In genomic region chr2:129876935-129877334, GRCm38 (mm10) we compare ENCODE assay signal across 7 mouse cellular contexts.
"Had no signal": no experiment of that assay in that cellular context is flagged by ENCODE, and none has a peak within 500 bp of the region (broad histone marks: within the 10 kb centered on the region; RNA-seq: fewer than 3 reads in every experiment).

No protein-coding gene starts in this region.

- DNase-seq: lung, adult 2 months; lung, postnatal 14 days; lung, postnatal 36 days; right cerebral cortex, postnatal 14 days; thymus, adult 18-20 months; thymus, postnatal 14 days; thymus, postnatal 36 days had no signal
